Mouse (Mus musculus) cerebellum, adult 9-11 months (tissue): ENCODE measurements around the gene Rgl1.
"Not testable (repeated sequence)": the region's sequence is repeated elsewhere in the genome, so short reads cannot be mapped to it uniquely, and the experiment has no call there.

Experiments
- DNase-seq: peaks from one replicate; pipeline ENCODE4 v3.0.0; 2022

Gene Rgl1

DNA sequence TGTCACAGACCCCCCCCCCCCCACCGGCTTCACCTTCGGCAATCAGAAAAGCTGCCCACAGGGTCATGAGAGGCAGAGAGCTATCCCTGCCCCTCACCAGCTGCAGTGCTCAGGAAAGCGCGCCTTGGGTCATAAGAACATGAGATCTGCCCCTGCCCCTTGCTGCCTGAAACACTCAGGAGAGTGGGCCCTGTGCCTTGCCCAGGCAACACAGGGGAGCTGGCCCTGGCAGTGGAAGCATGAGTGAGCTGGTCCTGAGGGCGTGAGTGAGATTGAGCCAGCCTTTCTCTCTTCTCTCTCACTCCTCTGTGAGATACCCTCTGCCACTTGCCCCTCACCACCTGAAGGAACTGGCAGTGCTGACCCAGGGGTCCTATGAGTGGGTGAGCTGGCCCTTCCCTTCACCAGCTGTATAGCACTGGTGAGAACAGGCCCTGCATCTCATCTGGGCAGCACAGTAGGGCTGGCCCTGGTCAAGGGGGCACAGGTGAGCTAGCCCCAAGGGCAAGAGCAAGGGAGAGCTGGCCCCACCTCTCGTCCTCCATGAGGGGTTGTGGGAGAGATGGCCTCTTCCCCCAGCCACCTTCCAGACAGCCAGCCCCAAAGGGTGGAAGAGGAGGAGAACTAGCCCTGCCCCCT is 115.2 kb downstream of the Rgl1 start:
- DNase-seq, result no peak

DNA sequence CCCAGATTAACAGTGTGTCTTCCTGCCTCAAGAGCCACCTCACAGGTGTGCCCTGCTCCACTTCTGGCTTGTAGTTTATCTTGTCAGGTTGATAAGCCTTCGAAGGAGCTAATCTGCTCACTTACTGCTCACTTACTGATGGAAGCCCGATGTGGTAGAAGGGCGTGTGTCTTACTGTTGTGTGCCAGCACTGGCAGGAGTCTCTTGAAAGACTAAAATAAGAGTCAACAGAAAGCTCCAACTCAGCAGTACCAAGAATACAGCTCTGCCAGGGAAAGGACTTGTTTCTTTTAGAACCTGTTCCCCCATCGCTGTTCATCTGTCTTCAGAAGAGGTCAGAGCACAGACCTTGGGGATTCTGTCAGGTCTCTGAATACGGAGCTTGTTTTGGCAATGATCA is 118.1 kb downstream of the Rgl1 start:
- no peak for DNase-seq

DNA sequence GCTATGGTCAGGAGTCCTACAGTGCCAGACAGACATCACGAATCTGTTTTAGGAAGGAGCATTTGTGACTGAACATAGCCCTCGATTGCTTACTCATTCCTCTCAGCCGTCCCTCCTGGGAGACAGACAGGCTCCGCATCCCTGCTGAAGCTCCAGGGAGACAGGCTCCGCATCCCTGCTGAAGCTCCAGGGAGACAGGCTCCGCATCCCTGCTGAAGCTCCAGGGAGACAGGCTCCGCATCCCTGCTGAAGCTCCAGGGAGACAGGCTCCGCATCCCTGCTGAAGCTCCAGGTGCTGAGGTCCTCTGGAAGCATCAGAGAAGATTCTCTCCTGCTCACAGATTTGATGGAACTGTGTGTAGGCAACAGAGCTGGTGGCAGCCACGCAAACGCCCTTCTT is 123.9 kb downstream of the Rgl1 start:
- DNase-seq, result not testable (repeated sequence)

DNA sequence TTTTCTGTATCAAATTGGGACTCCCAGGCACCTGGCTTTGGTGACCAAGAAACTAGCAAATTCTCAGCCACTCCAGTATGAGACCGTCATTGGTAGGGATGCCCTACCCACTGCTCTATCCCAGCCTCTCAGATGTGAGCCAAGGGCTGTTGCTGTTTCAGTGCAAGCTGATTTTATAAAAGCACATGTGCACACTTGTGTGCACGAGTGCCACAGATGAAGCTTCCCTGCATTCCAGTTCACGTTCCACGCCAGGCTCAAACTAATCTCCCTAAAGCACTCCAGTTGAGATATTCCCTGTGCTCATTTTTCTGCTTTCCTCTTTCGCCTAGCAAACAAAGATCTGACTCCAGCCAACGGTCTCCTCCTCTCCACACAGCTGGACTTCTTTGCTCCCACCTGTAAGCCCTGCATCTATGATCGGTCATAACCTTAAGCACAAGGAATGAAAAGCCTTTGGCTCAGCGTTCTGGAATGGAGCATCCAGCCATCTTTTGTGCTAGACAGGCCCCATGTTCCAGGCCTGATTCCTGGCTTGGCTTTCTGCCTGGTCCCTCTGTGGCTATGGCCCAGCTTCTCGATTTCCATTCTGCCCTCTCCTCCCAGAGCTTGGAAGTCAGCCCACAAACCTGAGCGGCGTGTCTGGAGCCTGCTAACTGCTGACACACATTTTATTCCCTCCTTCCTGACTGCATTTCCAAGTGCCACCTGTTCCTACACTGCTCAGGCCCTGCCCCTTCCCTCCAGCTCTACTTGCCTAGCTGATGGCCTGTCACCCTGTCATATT is 125.8 kb downstream of the Rgl1 start:
- peak; percentile 97 for DNase-seq

DNA sequence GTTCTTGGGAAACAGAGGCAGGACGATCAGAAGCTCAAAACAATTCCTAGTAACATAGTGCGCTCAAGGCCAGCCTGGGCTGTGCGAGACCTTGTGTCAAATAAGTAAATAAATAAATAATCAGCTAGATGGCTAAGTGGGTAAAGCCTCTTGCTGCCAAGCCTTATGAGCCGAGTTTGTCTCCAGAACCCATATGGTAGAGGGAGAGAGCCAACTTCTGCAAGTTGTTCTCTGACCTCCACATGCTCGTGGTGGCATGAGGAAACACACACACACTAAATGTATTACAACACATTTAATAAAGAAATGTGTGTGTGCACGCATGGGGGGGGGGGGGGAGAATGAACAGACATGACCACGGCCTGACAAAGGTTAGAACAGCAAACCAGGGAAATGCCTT is 126.8 kb downstream of the Rgl1 start:
- DNase-seq, result peak; percentile 36

DNA sequence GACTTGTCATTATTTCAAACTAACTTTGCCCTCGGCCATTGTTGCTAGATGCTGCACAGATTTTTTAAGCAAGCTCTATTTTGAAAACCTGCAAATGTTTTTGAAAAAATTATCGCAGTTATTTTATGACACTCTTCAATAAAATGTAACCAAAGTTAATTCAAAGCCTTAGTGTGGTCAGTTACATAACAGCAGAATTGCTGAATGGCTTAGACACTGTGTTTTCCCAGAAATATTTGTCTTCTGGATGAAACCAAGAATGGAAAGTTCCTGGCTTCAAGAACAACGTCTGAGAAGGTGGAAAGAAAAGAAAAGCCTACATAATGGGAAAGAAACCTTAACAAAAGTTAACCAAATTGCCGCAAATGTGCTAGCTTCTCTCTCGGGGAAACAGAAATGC is 131.5 kb downstream of the Rgl1 start:
- DNase-seq, result no peak

DNA sequence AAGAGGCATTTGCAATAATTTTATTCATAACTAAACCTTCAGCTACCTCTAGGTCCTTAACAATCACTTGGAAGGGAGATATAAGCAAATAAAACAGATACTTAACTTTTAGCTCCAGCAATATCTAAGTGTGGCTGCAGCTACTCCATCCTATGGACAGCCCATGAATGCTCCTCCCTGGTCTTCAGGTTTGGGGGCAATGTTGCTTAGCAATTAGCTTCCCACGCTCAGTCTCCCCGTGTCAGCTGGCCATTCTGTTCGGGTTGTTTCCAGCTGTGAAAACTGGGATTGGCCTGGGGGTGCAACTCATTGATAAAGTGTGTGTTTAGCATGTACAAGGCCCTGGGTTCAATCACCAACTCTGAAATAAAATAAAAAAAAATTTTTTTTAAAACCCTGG is 136.4 kb downstream of the Rgl1 start:
- DNase-seq, result no peak

DNA sequence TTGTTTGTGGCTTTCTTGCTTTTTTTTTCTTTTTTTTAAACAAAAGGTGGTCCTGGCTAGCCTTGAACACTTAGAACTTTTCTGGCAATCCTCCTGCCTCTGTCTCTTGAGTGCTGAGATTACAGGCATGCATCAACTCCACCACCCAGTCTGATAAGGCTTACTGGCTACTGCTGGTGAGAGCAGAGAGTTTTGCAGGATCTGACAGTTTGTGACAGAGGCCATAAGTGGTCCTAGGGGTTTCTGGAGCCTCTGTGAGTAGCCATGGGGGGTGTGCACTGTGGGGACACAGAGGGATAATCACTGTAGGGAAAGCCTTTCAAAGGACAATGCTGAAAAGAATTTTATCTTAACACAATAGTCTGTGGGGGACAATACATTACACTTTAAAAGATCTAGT is 140.5 kb downstream of the Rgl1 start:
- DNase-seq, result no peak

DNA sequence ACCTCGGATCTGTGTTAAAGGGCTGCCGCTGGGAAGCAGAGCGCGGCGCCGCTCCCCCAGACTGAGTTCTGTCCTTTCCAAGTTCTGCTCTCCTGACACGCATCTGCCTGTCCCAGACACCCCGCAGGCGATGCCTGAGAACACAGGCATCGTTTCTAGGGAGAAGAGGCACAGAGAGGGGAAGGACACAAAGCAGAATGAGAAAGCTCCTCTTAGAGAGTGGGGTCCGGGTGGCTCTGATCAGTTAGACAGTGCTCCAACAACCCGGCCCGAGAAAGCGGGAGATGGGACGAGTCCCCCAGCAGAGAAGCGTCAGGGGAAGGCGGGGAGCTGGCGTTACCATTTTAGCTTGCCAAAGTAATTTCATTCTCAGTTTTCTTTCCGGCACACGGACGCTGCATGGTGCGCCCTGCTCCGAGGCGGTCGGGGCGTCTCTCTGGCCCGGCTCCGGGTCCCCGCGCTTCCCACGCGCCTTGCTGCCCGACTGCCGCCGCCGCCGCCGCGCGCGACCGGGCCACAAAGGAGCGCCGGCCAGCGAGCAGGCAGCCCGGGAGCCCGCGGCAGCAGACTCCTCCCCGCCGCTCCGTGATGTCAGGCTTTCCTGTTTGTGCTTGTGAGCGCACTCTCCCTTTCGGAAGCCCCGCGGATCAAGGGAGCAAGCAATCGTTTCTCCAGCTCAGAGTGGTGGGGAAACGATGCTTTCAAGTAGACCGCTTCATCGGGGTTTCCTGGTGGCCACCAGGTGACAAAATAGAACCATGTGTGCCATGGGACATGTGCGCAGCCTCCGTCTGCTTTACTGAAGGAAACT is 141.3 kb downstream of the Rgl1 start:
- peak; percentile 41 for DNase-seq

DNA sequence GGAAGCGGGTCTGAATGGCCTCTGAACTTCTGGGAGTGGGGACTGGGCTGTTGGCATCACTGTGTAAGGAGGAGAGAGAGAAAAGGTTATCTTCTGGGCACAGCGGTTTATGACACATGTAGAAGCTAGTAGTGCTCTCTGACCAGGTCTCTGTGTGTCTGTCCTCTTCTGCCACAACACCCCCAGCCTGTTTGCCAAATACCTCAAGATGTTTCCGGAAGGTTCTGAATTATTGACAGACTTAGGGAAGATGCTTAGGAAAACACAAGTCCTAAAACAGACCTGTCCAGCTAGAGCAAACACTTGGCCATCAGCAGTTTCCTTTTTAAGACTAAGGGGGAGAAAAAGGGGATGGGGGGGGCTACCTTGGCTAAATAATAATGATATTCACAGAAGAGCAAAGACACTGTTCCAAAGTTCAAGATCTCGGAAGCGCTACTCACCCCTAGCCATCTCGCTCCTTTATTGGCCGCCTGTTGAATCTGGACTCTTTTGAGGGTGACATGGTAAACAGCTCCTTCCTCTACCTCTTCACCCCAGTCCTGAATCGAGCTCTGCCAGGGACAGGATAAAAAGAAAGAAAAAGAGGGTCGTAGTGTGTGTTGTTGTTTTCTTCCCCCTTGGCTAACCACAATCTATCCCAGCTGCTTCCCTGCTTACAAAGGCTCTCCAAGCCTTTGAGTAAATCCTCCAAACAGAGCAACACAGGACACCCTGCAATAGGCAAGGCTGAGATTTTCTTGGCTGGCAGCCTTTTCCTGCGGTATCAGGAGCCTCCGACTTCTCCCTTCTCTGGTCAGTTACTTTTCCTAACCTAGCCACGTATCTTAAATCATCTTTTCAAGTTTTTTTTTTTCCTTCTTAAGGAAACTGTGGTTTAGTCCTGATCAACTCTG is 142.5 kb downstream of the Rgl1 start:
- no peak for DNase-seq

DNA sequence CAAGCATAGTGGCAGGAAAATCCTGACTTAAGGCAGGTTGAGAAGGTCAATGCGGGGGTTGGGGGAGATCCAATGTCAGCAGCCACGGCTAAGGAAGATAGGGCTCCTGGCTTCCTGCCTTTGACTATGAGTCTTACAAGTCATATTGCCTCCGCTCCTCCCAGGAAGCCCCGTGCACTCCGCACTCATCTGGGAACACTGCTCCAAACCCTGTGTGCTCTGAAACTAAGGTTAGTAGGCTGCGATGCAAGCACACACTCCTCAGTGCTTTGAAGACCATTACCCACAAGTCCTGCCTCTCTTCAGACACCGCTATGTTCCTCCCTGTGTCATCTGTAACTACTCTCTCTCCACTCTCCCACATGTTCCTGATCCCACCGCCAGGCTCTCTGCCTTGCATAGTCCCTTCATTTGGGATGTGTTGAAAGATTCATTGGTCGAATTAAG is 143.4 kb downstream of the Rgl1 start:
- no peak for DNase-seq

DNA sequence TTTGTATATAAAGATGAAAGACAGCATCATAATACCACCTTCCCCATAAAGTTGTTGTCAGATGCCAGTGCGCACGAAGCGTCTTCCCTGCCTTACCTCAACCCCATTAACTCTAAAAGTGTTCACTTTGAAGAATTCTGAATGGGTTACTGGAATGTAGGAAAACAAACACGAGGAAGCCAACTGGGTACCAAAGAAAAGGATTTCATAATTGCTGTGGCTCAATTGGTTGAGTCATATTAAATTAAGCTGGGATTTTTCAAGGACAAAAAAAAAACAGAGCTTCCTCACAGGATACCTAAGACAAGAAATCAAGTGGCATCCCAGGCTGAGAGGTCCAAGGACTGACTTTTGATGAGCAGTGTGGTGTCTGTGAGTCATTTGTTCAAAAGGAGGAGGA is 144.5 kb downstream of the Rgl1 start:
- no peak for DNase-seq

DNA sequence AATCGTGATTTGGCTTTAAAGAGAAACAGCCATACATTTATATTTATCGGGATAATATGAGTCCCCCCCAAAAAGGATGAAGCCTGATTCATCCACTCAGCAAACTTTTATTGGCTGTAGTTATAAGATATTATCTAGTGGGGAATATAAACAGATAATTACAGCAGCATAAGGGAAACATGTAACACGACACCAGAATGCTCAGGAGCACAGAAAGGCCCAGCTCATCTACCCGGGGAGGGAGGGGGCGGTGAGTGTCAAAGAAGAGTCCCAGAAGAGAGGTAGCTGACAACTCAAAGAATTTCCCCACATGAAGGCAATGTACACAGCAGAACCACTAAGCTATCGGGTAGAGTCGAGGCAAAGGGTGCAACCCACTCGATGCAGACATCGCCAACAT is 146.8 kb downstream of the Rgl1 start:
- DNase-seq, result no peak

DNA sequence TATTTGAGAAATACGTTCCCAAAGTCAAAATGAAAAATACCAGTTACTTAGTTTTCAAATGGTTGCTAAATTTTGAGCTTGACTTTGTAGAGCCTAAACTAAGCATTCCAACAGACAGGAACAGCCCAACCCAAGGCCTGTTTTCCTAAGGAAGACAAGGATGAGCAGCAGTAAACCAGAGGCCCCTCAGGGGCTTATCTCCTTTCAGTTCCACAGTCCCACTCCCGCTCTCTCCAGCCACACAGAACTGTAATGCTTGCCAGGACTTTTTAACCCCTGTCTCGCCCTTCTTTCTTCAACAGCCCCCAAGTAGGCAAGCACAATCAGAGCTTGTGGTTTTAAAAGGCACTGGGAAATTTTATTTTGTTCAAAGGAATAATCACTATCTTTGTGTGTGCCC is 147.3 kb downstream of the Rgl1 start:
- no peak for DNase-seq

DNA sequence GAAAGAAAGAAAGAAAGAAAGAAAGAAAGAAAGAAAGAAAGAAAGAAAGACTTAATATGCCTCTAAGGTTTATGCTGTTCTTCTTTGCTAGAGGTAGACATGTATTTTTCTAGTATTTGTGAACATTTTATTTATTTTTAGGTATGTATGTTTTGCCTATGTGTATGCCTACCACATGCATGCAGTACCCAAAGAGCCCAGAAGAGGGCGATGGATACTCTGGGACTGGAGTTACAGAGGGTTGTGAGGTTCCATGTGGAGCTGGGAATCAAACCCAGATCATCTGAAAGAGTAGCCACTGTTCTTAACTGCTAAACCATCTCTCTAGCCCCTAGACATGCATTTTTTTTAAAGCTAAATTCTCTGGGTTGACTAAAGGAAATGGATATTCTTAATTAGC is 147.8 kb downstream of the Rgl1 start:
- no peak for DNase-seq

DNA sequence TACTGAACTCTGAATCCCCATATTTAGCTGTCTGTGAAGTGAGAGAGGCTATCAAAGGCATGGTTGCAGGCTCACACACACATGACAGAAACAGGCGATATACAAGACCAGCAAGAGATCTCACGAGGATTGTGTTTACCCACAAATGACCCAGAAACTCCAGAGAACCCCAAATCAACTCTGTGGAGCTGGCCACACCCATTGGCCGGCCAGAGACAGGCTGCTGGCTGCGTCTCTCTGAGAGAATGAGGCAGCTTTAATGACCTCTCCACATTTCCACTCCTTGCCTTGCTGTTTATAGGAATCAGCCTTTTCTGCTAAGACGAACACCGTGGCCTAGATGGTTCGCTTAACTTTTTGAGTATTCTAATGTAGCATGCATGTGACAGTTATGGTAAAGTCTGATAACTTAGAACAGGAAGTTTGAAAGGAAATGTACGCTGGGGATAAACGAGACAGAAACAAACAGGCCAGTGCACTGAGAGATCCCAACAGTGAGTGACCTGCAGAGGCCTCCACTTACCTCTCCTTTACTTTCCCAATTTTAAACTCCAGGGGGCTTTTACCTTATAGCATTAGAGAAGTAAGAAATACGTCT is 148.3 kb downstream of the Rgl1 start:
- no peak for DNase-seq

DNA sequence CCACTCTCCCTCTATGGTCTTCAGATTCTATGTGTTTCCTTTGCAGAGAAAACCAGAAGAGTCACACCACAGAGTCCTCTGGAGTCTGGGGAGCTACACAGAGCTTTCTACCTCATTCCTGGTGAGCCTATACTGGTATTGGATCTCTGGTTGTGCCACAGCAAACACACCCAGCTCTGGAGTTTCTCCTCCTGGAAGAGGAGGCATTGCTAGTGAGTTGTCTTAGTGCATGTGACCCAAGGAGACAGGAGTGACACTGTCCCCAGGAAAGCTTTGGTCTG is 149.4 kb downstream of the Rgl1 start:
- DNase-seq, result no peak

DNA sequence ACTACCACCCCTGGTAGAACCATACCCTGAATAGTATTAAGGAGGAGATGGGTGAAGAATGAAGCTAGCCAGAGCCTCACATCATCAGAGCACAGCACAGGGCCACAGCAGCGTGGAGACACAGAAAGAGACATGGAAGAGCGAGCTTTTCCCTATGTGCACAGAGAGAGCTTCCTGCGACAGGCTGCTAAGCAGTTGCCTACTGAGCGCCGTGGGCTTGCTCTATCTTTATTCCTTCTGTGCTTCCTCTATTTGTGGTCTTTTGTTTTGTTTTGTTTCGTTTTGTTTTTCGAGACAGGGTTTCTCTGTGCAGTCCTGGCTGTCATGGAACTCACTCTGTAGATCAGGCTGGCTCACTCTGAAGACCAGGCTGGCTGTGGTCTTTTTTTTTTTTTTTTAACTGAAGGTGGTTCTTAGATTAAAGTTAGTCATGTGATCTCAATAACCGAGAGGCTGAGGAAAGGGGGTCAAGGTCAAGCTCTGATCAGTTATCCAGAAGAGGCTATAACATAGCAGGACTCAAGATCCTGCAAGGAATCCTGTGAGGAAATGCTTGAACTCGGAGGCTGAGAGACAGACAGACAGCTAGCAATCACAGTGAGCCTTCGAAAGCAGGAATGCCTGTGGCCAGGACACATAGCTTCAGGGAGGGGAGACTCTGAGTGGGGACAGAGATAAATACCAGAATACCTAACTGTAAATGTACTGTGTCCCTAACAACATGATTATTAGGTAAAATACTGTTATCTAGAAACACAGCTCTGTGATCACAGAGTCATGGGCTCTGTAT is 150.0 kb downstream of the Rgl1 start:
- DNase-seq, result no peak

DNA sequence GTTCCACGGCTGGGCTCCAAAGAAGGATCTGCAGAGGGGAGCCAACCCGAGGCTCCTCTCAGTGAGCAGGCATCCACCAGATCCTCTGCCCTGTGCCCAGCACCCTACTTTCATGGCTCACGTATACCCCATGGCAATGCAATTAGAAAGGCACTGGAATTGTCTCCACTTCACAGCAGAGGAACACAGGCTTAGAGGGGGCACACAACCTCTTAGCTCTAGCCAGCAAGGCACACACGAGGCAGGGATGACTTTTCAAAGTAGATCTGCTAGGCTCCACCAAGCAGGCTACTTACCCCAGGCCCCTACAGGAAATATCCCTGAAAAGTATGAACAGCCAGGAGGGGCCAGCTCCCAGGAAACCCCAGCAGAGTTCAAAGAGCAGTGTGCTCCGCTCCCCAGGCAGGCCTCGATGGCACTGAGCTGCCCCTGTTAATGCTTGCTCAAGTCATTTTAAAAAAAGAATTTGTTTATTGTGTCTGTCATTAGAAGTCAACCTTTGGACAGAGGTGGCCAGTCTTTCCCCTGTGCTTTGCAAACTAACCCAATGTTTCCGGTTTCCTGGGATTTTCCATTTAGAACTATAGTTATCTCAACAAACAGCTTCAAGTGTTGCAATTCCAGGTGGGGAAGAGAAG is 151.3 kb downstream of the Rgl1 start:
- DNase-seq, result no peak

DNA sequence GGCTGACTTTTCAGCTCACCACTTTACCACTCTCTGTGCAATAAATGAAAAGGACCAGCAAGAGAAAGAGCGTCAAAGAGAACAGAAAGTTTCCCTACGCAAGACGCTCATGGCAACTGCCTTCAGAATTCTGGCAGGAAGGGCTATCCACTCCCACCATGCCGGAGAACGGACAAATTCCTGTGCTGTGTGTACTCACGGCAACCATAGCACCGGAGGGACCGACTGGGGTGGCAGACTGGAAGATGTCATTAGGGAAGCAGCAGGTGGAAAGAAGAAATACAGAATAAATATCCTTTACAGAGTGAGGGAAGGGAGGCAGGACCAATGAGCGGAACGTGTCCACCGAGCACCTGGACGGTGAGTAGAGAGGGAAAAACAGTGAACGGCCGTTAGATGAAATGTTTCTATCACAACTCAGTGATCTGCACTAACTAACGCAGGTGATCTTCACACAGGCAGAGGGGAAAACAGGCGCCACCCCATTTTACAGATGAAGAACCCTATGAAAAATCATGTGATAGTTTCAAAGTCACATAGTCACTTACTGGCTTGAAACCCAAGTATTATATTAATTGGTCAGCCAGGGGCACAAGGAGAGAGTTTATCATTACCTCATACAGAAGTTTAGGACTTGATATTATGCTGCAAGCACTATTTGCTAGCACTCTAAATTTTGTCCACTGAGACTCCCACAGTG is 152.8 kb downstream of the Rgl1 start:
- DNase-seq, result no peak
